Mouse (Mus musculus) intestine, embryonic 16.5 days (tissue): Measurements from ENCODE around the gene Mgat4e. TPM values are rescaled to one million over a fixed set of nuclear protein-coding genes. Genes with fewer than 3 reads are reported as not detected.
A peak's percentile ranks its signal among the peaks of the same experiment; 100 is the strongest.

Source experiments
- ATAC-seq: fragments of 200-750 bp; cut with Nextera tagmentation; 2 replicates; pipeline ENCODE4 v1.8.0; 2017; ENCODE audit warnings: moderate TSS enrichment, moderate library complexity
- H3K27ac ChIP-seq: fragments of 300-500 bp; sonication (generic); 2 replicates; pipeline ENCODE4 v1.5.1; 2014; ENCODE audit warnings: mild to moderate bottlenecking, low read length
- H3K27me3 ChIP-seq: fragments of 300-500 bp; sonication (generic); replicated peaks from 2 replicates; pipeline ENCODE4 v1.6.1; 2014; ENCODE audit warnings: low read length, control low read depth, mixed read lengths; ENCODE audit not compliant: control insufficient read depth, insufficient read depth
- H3K36me3 ChIP-seq: fragments of 300-500 bp; sonication (generic); 2 replicates; pipeline ENCODE4 v1.6.1; 2014; ENCODE audit warnings: low read length, control low read depth; ENCODE audit not compliant: control insufficient read depth, insufficient read depth
- H3K4me1 ChIP-seq: fragments of 300-500 bp; sonication (generic); 2 replicates; pipeline ENCODE4 v1.6.1; 2014; ENCODE audit warnings: low read length, control low read depth, mixed read lengths; ENCODE audit not compliant: control insufficient read depth, insufficient read depth
- H3K4me2 ChIP-seq: fragments of 300-500 bp; sonication (generic); 2 replicates; pipeline ENCODE4 v1.6.1; 2014; ENCODE audit warnings: low read depth, low read length, control low read depth
- H3K4me3 ChIP-seq: fragments of 300-500 bp; sonication (generic); 2 replicates; pipeline ENCODE4 v1.5.1; 2014; ENCODE audit warnings: mild to moderate bottlenecking, low read length
- H3K9ac ChIP-seq: fragments of 300-500 bp; sonication (generic); 2 replicates; pipeline ENCODE4 v1.6.1; 2014; ENCODE audit warnings: low read depth, low read length
- H3K9me3 ChIP-seq: fragments of 300-500 bp; sonication (generic); 2 replicates; pipeline ENCODE4 v1.6.1; 2016; ENCODE audit warnings: low read length, control low read depth; ENCODE audit not compliant: control insufficient read depth
- WGBS: fragments of 180-500 bp; shearing (Covaris S2); extraction: QIAGEN DNeasy Blood & Tissue Kit; methylation state at CpG from one replicate; pipeline ENCODE4 v1.1.7; 2014; 5-methylcytosine and 5-hydroxymethylcytosine counted together
- polyA plus RNA-seq: library from polyadenylated mRNA; unstranded; fragments of >200 nt; fragmentation: Nextera tagmentation; extraction: Ambion mirVana; gene quantifications from 2 replicates; pipeline ENCODE4 v1.2.1, GENCODE M21; 2015

Gene Mgat4e
- polyA plus RNA-seq, 1 experiment from 2014 or later: not detected

DNA sequence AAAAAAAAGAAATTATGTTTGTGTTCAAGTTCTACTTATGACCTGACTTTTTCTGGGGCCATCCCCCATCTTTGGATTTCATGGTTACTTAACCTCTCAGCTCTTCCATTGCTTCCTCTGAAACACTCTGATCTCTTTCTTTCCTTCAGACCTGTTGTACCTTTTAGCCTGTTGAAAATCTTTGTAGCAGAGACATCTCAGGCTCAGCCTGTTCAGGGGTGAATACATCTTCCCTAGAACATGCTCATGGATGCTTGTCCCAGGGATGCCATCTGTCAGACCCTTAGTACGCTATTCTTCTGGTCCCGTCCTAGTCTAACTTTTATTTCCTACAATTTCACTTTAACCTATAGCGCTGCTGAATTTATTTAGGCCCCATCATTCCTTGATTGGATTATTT lies 9.7 kb upstream of the Mgat4e start:
- peaks cover 31% of the 10 kb centered on the region for H3K4me1 ChIP-seq
- no peak overlapping the region for H3K4me3 ChIP-seq
- H3K27ac ChIP-seq: no peak overlapping the region
- H3K9me3 ChIP-seq: no peaks in the 10 kb centered on the region
- H3K27me3 ChIP-seq: no peaks in the 10 kb centered on the region
- no peak overlapping the region for H3K4me2 ChIP-seq
- no peaks in the 10 kb centered on the region for H3K36me3 ChIP-seq
- WGBS: 70% methylated on average over 3 of the region's 3 CpGs
- no peak overlapping the region for H3K9ac ChIP-seq
- ATAC-seq: no peak

DNA sequence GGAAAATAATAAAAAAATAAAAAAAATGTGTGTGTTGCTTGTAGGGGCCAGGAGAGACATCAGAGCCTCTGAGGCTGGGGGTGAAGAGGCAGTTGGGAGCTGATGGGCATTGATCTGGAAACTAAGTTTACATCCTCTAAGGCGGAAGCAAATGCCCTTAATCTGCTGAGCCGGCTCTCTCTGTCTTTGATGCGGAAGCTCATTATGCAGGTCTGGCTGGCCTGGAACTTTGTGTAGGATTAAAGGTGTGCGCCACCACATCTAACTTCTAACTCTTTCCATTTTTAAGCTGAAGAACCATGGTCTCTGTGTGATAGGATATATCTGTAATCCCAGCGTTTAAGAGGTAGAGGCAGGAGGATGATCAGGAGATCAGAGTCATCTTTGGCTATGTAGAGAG lies 9.0 kb upstream of the Mgat4e start:
- no peak for ATAC-seq
- whole genome bisulfite sequencing: 71% methylated on average over 5 of the region's 5 CpGs

DNA sequence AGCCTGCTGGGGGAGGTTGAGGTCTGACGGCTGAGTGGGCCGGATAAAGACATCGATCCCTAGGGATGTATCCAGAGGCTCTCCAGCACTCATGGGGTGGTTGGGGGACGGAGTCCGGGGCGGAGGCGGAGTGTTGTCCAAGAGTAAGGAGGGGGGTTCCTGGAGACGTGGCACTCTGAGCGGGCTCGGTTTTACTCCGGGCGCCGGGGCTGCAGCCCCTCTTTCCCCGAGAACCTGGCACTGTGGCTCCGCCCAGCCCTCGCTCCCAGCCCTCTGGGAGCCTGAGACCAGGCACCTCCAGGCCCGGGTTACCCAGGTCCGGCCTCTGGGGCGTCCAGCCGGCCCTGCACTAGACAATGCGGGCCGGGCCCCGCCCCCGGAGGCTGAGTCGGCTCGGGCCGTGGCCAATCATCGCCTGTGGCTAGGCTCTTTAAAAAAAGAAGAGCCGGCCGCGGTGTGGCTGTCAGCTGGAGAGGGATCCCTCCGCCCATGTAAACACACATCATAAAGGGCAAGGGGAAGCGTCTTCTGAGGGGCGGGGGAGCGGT lies 7.3 kb upstream of the Mgat4e start:
- H3K4me1 ChIP-seq: peaks cover 25% of the 10 kb centered on the region
- no peaks in the 10 kb centered on the region for H3K9me3 ChIP-seq
- under 1% methylated on average over 35 of the region's 35 CpGs for WGBS
- H3K4me2 ChIP-seq: peak overlapping the region; percentile 96
- no peaks in the 10 kb centered on the region for H3K36me3 ChIP-seq
- peak overlapping the region; percentile 78 for H3K9ac ChIP-seq
- ATAC-seq: peak; percentile 94
- H3K27ac ChIP-seq: peak overlapping the region; percentile 84
- no peaks in the 10 kb centered on the region for H3K27me3 ChIP-seq
- H3K4me3 ChIP-seq: peak overlapping the region; percentile 59

More for the DNA sequence above, 9.0 kb upstream of the Mgat4e start:
- Histone ChIP-seq H3K9ac (no peak overlapping the region), H3K4me1 (peaks cover 31% of the 10 kb centered on the region), H3K36me3 (no peaks in the 10 kb centered on the region), H3K4me2 (no peak overlapping the region), H3K27me3 (no peaks in the 10 kb centered on the region), H3K27ac (no peak overlapping the region), H3K9me3 (no peaks in the 10 kb centered on the region), H3K4me3 (no peak overlapping the region)

DNA sequence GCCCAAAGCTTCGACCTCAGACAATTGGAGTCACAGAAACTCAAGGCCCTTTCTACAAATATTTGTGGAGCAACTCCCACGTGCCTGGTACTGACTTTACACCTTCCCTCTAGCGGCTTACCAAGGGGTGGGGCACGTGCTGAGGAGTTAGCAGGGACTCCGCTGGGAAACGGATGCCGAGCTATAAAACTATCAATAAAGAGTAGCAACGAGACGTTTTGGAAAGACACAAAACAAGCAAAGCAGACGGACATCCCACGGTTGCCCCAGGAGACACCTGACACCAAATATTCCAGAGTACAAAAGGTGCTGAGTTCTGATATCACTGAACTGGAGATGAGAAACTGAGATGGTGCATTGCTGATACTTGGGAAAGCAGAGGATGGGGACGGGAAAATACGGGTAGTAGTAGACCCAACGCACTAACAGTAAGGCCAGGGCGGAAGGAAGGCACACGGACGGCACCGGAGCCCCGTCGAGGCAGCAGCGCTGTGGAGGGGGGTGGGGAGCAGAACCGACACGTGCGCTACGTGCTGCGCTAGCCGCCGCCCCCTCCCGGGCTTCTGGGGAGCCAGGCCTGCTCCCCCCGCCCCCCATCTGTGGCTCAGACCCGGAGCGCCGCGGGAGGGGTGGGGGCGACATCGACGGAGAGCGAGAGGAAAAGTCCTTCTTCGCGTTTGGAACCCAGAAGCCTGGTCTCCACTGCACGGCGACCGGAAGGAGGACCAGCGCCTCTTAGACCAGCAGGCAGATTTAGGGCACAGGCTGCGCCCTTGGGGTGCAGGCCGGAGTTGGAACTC lies 6.6 kb upstream of the Mgat4e start:
- no peaks in the 10 kb centered on the region for H3K27me3 ChIP-seq
- peak; percentile 27 for ATAC-seq
- H3K4me3 ChIP-seq: peak overlapping the region; percentile 59
- H3K4me1 ChIP-seq: peaks cover 25% of the 10 kb centered on the region
- peak overlapping the region; percentile 84 for H3K27ac ChIP-seq
- no peaks in the 10 kb centered on the region for H3K36me3 ChIP-seq
- WGBS: under 1% methylated on average over 46 of the region's 46 CpGs
- H3K9me3 ChIP-seq: no peaks in the 10 kb centered on the region
- H3K4me2 ChIP-seq: peak overlapping the region; percentile 96
- peak overlapping the region; percentile 78 for H3K9ac ChIP-seq

DNA sequence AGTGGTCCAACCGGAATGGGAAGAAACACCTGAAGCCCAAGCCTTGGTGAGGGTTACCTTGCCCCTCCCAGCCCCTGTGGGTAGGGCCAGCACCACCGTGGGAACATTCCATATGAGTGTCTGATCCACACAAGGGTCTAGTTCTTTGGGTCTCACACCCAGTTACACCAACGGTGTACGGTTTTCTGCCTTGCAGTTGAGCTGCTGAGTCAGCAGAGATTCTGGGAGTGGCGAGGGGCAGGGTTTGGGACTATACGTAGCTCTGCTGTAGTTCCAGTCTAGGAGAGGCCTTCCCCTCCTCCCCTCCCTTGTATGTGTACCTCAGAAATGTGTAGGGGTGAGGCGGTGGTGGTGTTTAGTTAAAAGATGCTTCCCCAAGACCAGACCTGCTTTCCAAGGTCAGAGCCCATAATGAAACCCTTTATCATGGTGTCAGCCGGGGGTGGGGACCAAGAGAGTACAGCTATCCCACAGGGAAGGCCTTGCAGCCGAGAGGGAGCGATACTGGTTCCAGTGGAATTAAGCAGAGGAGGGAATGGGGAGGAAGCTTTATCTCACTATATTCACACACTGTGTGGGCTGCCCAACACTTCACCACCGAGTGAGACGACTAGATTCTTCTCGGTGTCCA lies 5.9 kb upstream of the Mgat4e start:
- H3K27me3 ChIP-seq: no peaks in the 10 kb centered on the region

DNA sequence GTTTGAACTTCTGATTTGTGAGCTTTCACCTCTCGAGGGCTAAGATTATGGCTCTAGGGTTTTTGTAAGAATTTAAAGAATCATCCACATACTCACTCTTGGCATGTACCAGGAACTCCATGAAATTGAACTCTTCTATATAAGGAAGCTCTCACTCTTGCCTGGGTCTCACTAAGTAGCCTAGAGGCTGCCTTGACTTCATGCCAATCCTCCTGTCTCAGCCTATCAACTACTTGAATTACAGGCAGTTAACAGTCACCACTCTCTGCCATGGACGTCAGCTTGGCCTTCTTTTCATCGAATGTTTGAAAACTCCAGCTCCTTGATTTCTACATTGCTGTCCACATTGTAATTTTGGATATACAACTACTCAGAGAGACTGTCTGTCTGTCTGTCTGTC lies 2.9 kb upstream of the Mgat4e start:
- no peak for ATAC-seq
- 60% methylated on average over 3 of the region's 3 CpGs for WGBS
- no peak overlapping the region for H3K27ac ChIP-seq

More for the DNA sequence above, 5.9 kb upstream of the Mgat4e start:
- WGBS: 16% methylated on average over 13 of the region's 13 CpGs
- H3K9ac ChIP-seq: peak overlapping the region; percentile 78
- no peak overlapping the region for H3K4me3 ChIP-seq
- peaks cover 25% of the 10 kb centered on the region for H3K4me1 ChIP-seq
- peak overlapping the region; percentile 84 for H3K27ac ChIP-seq
- ATAC-seq: peak; percentile 36
- no peaks in the 10 kb centered on the region for H3K36me3 ChIP-seq
- H3K4me2 ChIP-seq: peak overlapping the region; percentile 96
- no peaks in the 10 kb centered on the region for H3K9me3 ChIP-seq

DNA sequence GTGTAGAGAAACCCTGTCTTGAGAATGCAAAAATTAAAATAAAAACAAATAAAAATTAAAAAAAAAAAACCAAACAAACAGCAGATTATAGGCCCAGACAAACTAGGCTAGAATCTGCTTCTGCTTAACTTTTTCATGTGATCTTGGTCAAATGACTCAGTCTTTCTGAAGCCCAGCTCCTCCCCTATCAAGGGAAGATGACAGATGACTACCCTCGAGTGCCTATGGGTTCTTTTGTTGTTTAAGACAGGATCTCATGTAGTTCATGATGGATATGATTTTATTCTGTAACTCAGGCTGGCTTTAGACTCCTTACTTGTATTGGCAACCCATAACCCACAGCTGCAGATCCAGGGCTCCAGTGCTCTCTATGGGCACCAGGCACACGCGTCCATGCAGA lies 2.4 kb upstream of the Mgat4e start:
- Histone ChIP-seq H3K4me1 (peaks cover 15% of the 10 kb centered on the region), H3K36me3 (no peaks in the 10 kb centered on the region), H3K9ac (no peak overlapping the region), H3K9me3 (no peaks in the 10 kb centered on the region), H3K27ac (no peak overlapping the region), H3K27me3 (no peaks in the 10 kb centered on the region), H3K4me3 (no peak overlapping the region), H3K4me2 (no peak overlapping the region)
- 81% methylated on average over 3 of the region's 3 CpGs for WGBS
- ATAC-seq: no peak

More for the DNA sequence above, 2.9 kb upstream of the Mgat4e start:
- H3K36me3 ChIP-seq: no peaks in the 10 kb centered on the region
- H3K4me2 ChIP-seq: no peak overlapping the region
- H3K9ac ChIP-seq: no peak overlapping the region
- no peaks in the 10 kb centered on the region for H3K27me3 ChIP-seq
- H3K9me3 ChIP-seq: no peaks in the 10 kb centered on the region
- no peak overlapping the region for H3K4me3 ChIP-seq
- peaks cover 19% of the 10 kb centered on the region for H3K4me1 ChIP-seq

DNA sequence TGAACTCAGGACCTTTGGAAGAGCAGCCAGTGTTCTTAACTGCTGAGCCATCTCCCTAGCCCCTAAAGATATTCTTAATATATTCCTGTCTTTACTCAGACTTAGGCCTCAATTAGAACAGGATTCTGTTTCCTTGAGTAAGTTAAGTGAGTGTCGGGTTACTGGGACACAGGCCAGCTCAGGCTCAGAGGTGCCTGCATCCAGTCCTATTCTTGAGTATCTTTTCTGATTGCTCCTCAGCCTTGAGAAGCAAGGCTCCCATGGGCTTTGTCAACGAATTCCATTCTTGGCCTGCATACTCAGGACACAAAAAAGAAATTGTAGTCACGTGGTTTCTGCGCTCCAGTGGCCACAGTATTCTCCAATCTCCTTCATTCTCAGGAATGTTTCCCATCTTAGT lies 1.3 kb downstream of the Mgat4e start:
- no peaks in the 10 kb centered on the region for H3K4me1 ChIP-seq
- no peaks in the 10 kb centered on the region for H3K27me3 ChIP-seq
- no peak for ATAC-seq
- no peak overlapping the region for H3K4me2 ChIP-seq
- no peaks in the 10 kb centered on the region for H3K36me3 ChIP-seq
- H3K4me3 ChIP-seq: no peak overlapping the region
- no peak overlapping the region for H3K27ac ChIP-seq
- H3K9ac ChIP-seq: no peak overlapping the region
- no peaks in the 10 kb centered on the region for H3K9me3 ChIP-seq
- 75% methylated on average over 4 of the region's 4 CpGs for WGBS

DNA sequence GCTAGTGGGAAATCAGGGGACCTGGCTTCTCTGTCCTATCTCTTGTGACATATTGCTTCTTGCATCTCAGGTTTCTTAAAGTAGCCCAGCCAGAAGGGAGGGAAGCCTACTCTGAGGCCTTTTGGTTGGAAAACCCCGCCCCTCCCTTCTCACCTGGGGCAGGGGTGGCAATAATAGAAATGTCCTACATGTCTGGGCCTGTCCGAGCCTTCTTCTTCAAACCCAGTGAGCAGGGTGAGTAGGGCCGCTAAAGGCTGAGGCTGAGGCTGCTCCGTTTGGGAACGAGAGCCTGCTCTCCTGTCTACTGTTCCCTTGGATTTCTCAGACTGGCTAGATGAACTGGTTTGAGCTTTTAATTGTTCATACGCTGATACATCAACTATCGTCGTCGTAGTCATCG lies 8.9 kb downstream of the Mgat4e start:
- no peak overlapping the region for H3K9ac ChIP-seq
- no peak overlapping the region for H3K4me2 ChIP-seq
- no peaks in the 10 kb centered on the region for H3K4me1 ChIP-seq
- WGBS: 91% methylated on average over 10 of the region's 10 CpGs
- ATAC-seq: no peak
- no peaks in the 10 kb centered on the region for H3K9me3 ChIP-seq
- no peaks in the 10 kb centered on the region for H3K36me3 ChIP-seq
- no peaks in the 10 kb centered on the region for H3K27me3 ChIP-seq
- H3K4me3 ChIP-seq: no peak overlapping the region
- H3K27ac ChIP-seq: no peak overlapping the region
